15 mouse cellular contexts compared by ENCODE assay signal in genomic region chr7:130859926-130860325, GRCm38 (mm10).
"Had no signal": no experiment of that assay in that cellular context is flagged by ENCODE, and none has a peak within 500 bp of the region (broad histone marks: within the 10 kb centered on the region; RNA-seq: fewer than 3 reads in every experiment).

No protein-coding gene starts in this region.

- H3K9me3 ChIP-seq: limb, embryonic 12.5 days; liver, embryonic 13.5 days; lung, embryonic 15.5 days; megakaryocyte, embryonic 14.5 days; midbrain, embryonic 12.5 days had no signal

- DNase-seq: kidney, adult 18-20 months; liver; liver, embryonic 13.5 days; liver, postnatal 0 days; right cerebral cortex, adult 18-20 months; right cerebral cortex, postnatal 25 days; thymus, postnatal 4 days had no signal

- H3K36me3 ChIP-seq: limb, embryonic 12.5 days; liver, embryonic 13.5 days; lung, embryonic 15.5 days; midbrain, embryonic 12.5 days had no signal

- ATAC-seq: liver, postnatal 0 days had no signal

- H3K4me2 ChIP-seq: limb, embryonic 12.5 days; liver, embryonic 13.5 days; lung, embryonic 15.5 days had no signal

- H3K4me1 ChIP-seq: liver, embryonic 13.5 days; megakaryocyte, embryonic 14.5 days had no signal

- H3K9ac ChIP-seq: limb, embryonic 12.5 days; liver, embryonic 13.5 days; liver, postnatal 0 days; lung, embryonic 15.5 days; midbrain, embryonic 12.5 days had no signal

- H3K27me3 ChIP-seq: lung, embryonic 15.5 days had no signal

- H3K4me3 ChIP-seq: layer of hippocampus, adult 2 months; limb, embryonic 12.5 days; liver, embryonic 13.5 days; lung, embryonic 15.5 days; megakaryocyte, embryonic 14.5 days; midbrain, embryonic 12.5 days; myocyte had no signal

- H3K27ac ChIP-seq: liver, embryonic 13.5 days; macrophage; midbrain, embryonic 12.5 days; stomach, postnatal 0 days had no signal
